Mouse (Mus musculus): ENCODE data around the gene Dnajc13. TPM values are rescaled to one million over a fixed set of nuclear protein-coding genes. Genes with fewer than 3 reads are reported as not detected.

Dnajc13 gene
- polyA plus RNA-seq, 1 experiment from 2014 or later = 12.1 TPM

GRCm38 (mm10) chr9:104251687-104252086 is 11.0 kb downstream of the Dnajc13 start:
- H3K9ac ChIP-seq = no peak overlapping the region
- no peak overlapping the region for H3K4me2 ChIP-seq
- H3K9me3 ChIP-seq (replicated peaks) = no peaks in the 10 kb centered on the region
- no peaks in the 10 kb centered on the region for H3K27me3 ChIP-seq (replicated peaks)
- peaks cover 15% of the 10 kb centered on the region for H3K4me1 ChIP-seq
- ATAC-seq = no peak
- H3K36me3 ChIP-seq = no peaks in the 10 kb centered on the region
- 74% methylated on average over 4 of the region's 4 CpGs for WGBS (ENCODE audit: insufficient replicate concordance)
- no peak overlapping the region for H3K4me3 ChIP-seq
- no peak overlapping the region for H3K27ac ChIP-seq

GRCm38 (mm10) chr9:104251111-104251510 is 11.6 kb downstream of the Dnajc13 start:
- H3K9me3 ChIP-seq (replicated peaks) = no peaks in the 10 kb centered on the region
- peaks cover 15% of the 10 kb centered on the region for H3K4me1 ChIP-seq
- H3K36me3 ChIP-seq = peaks cover 4% of the 10 kb centered on the region
- H3K27me3 ChIP-seq (replicated peaks) = no peaks in the 10 kb centered on the region
- 75% methylated on average over 8 of the region's 8 CpGs for WGBS (ENCODE audit: insufficient replicate concordance)
- no peak overlapping the region for H3K27ac ChIP-seq
- no peak overlapping the region for H3K4me2 ChIP-seq
- H3K4me3 ChIP-seq = no peak overlapping the region
- no peak for ATAC-seq
- H3K9ac ChIP-seq = no peak overlapping the region

GRCm38 (mm10) chr9:104247307-104247987 is 15.3 kb downstream of the Dnajc13 start:
- no peak overlapping the region for H3K9ac ChIP-seq
- H3K27ac ChIP-seq = no peak overlapping the region
- ATAC-seq = no peak
- no peak overlapping the region for H3K4me2 ChIP-seq
- H3K27me3 ChIP-seq (replicated peaks) = no peaks in the 10 kb centered on the region
- peaks cover 2% of the 10 kb centered on the region for H3K4me1 ChIP-seq
- no peaks in the 10 kb centered on the region for H3K9me3 ChIP-seq (replicated peaks)
- H3K36me3 ChIP-seq = peaks cover 19% of the 10 kb centered on the region
- no peak overlapping the region for H3K4me3 ChIP-seq
- 68% methylated on average over 6 of the region's 6 CpGs for WGBS (ENCODE audit: insufficient replicate concordance)

- Histone ChIP-seq H3K4me3 (no peak overlapping the region), H3K27ac (no peak overlapping the region), H3K4me2 (no peak overlapping the region), H3K9me3 (replicated peaks) (no peaks in the 10 kb centered on the region), H3K27me3 (replicated peaks) (no peaks in the 10 kb centered on the region), H3K36me3 (peaks cover 25% of the 10 kb centered on the region), H3K4me1 (no peaks in the 10 kb centered on the region), H3K9ac (no peak overlapping the region)
- no peak for ATAC-seq
- WGBS (ENCODE audit: insufficient replicate concordance) = 40% methylated on average over 9 of the region's 9 CpGs
These were observed 18.8 kb downstream of the Dnajc13 start for GRCm38 (mm10) chr9:104243799-104244466.

- no peak overlapping the region for H3K9ac ChIP-seq
- peaks cover 44% of the 10 kb centered on the region for H3K36me3 ChIP-seq
- no peak for ATAC-seq
- no peaks in the 10 kb centered on the region for H3K27me3 ChIP-seq (replicated peaks)
- H3K4me2 ChIP-seq = no peak overlapping the region
- no peaks in the 10 kb centered on the region for H3K9me3 ChIP-seq (replicated peaks)
- H3K4me1 ChIP-seq = no peaks in the 10 kb centered on the region
- no peak overlapping the region for H3K27ac ChIP-seq
- H3K4me3 ChIP-seq = no peak overlapping the region
- 79% methylated on average over 7 of the region's 7 CpGs for WGBS (ENCODE audit: insufficient replicate concordance)
These were observed 22.6 kb downstream of the Dnajc13 start for GRCm38 (mm10) chr9:104240146-104240545.

- Histone ChIP-seq H3K4me2 (no peak overlapping the region), H3K27me3 (replicated peaks) (no peaks in the 10 kb centered on the region), H3K9ac (no peak overlapping the region), H3K4me3 (no peak overlapping the region), H3K27ac (no peak overlapping the region), H3K4me1 (no peaks in the 10 kb centered on the region), H3K9me3 (replicated peaks) (no peaks in the 10 kb centered on the region), H3K36me3 (peaks cover 53% of the 10 kb centered on the region)
- 79% methylated on average over 8 of the region's 8 CpGs for WGBS (ENCODE audit: insufficient replicate concordance)
- no peak for ATAC-seq
These were observed 23.7 kb downstream of the Dnajc13 start for GRCm38 (mm10) chr9:104239076-104239475.

- H3K9me3 ChIP-seq (replicated peaks) = no peaks in the 10 kb centered on the region
- ATAC-seq = no peak
- no peak overlapping the region for H3K9ac ChIP-seq
- H3K27ac ChIP-seq = no peak overlapping the region
- peaks cover 70% of the 10 kb centered on the region for H3K36me3 ChIP-seq
- H3K27me3 ChIP-seq (replicated peaks) = no peaks in the 10 kb centered on the region
- 80% methylated on average over 11 of the region's 11 CpGs for WGBS (ENCODE audit: insufficient replicate concordance)
- no peak overlapping the region for H3K4me2 ChIP-seq
- H3K4me1 ChIP-seq = no peaks in the 10 kb centered on the region
- H3K4me3 ChIP-seq = no peak overlapping the region
These were observed 26.3 kb downstream of the Dnajc13 start for GRCm38 (mm10) chr9:104236256-104236930.

GRCm38 (mm10) chr9:104235751-104236150 is 27.0 kb downstream of the Dnajc13 start:
- Histone ChIP-seq H3K4me1 (no peaks in the 10 kb centered on the region), H3K27me3 (replicated peaks) (no peaks in the 10 kb centered on the region), H3K36me3 (peaks cover 75% of the 10 kb centered on the region), H3K27ac (no peak overlapping the region), H3K9ac (no peak overlapping the region), H3K4me2 (no peak overlapping the region), H3K4me3 (no peak overlapping the region), H3K9me3 (replicated peaks) (no peaks in the 10 kb centered on the region)
- no peak for ATAC-seq
- 81% methylated on average over 5 of the region's 5 CpGs for WGBS (ENCODE audit: insufficient replicate concordance)

- H3K4me3 ChIP-seq = no peak overlapping the region
- 61% methylated on average over 1 of the region's 1 CpGs for WGBS (ENCODE audit: insufficient replicate concordance)
- no peak overlapping the region for H3K9ac ChIP-seq
- H3K27ac ChIP-seq = no peak overlapping the region
- peaks cover 84% of the 10 kb centered on the region for H3K36me3 ChIP-seq
- no peaks in the 10 kb centered on the region for H3K4me1 ChIP-seq
- no peaks in the 10 kb centered on the region for H3K9me3 ChIP-seq (replicated peaks)
- H3K4me2 ChIP-seq = no peak overlapping the region
- no peaks in the 10 kb centered on the region for H3K27me3 ChIP-seq (replicated peaks)
- ATAC-seq = no peak
These were observed 28.9 kb downstream of the Dnajc13 start for GRCm38 (mm10) chr9:104233815-104234214.

- no peak for ATAC-seq
- H3K27me3 ChIP-seq (replicated peaks) = no peaks in the 10 kb centered on the region
- no peak overlapping the region for H3K9ac ChIP-seq
- H3K27ac ChIP-seq = no peak overlapping the region
- H3K4me3 ChIP-seq = no peak overlapping the region
- peaks cover 89% of the 10 kb centered on the region for H3K36me3 ChIP-seq
- H3K4me2 ChIP-seq = no peak overlapping the region
- no peaks in the 10 kb centered on the region for H3K4me1 ChIP-seq
- 81% methylated on average over 5 of the region's 5 CpGs for WGBS (ENCODE audit: insufficient replicate concordance)
- no peaks in the 10 kb centered on the region for H3K9me3 ChIP-seq (replicated peaks)
These were observed 29.7 kb downstream of the Dnajc13 start for GRCm38 (mm10) chr9:104233060-104233459.

GRCm38 (mm10) chr9:104232004-104232403 is 30.7 kb downstream of the Dnajc13 start:
- Histone ChIP-seq H3K4me2 (no peak overlapping the region), H3K9me3 (replicated peaks) (no peaks in the 10 kb centered on the region), H3K4me3 (no peak overlapping the region), H3K27me3 (replicated peaks) (no peaks in the 10 kb centered on the region), H3K36me3 (peaks cover 83% of the 10 kb centered on the region), H3K4me1 (no peaks in the 10 kb centered on the region), H3K9ac (no peak overlapping the region), H3K27ac (no peak overlapping the region)
- ATAC-seq = no peak
- WGBS (ENCODE audit: insufficient replicate concordance) = 72% methylated on average over 3 of the region's 3 CpGs

GRCm38 (mm10) chr9:104211402-104211801 is 51.3 kb downstream of the Dnajc13 start:
- H3K4me3 ChIP-seq = no peak overlapping the region
- 79% methylated on average over 3 of the region's 3 CpGs for WGBS (ENCODE audit: insufficient replicate concordance)
- H3K27ac ChIP-seq = no peak overlapping the region
- no peaks in the 10 kb centered on the region for H3K9me3 ChIP-seq (replicated peaks)
- H3K27me3 ChIP-seq (replicated peaks) = no peaks in the 10 kb centered on the region
- no peaks in the 10 kb centered on the region for H3K4me1 ChIP-seq
- no peak for ATAC-seq
- H3K36me3 ChIP-seq = peaks cover 73% of the 10 kb centered on the region
- no peak overlapping the region for H3K4me2 ChIP-seq
- no peak overlapping the region for H3K9ac ChIP-seq
